Mouse (Mus musculus): ENCODE data around the gene Gm10424.
"Not testable (repeated sequence)": the region's sequence is repeated elsewhere in the genome, so short reads cannot be mapped to it uniquely, and the experiment has no call there.

Gm10424 gene

DNA sequence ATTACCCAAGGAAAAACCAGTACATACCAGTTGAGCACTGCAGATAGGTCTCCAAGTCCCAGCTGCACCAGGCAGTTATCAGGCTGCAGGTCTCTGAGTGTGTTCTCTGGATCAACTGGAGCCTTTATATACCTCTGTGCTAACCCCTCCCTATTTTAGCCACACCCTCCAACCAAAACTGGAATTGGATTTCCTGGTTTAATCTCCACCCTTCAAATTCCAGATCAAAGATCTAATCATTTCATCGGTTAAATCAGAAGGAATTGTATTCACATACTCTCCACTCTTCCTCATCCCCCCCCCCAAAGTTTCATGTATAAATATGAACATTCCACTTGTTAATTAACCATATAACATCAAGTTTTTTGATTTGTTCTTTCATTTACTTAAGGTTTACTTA, at the start of gene Gm10424:
Gene Gm10424 (minus strand): TSS at position 101 of the 400 bp plus-strand sequence.
- not testable (repeated sequence) for DNase-seq

DNA sequence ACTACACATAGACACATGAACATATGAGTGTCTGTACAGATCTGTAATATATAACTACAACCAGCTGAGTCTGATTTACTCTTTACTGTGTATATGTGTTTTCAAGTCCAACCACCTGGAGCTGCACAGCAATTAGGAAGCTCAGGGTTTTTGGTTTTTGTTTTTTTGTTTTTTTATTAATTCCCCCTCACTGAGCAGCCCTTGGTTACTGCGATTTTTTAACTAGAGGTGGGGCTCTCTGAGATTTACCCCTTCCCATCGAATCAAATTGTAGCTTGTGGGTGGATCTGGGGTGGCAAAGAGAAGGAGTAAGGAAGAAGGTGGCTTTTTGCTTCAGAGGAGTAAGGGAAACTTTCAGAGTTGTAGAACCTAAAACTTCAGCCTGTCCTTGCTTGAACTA, 33.0 kb upstream of the Gm10424 start, which contains the start of gene Gm3259:
Gene Gm3259 (plus strand): TSS at position 301 of the 400 bp plus-strand sequence.
- not testable (repeated sequence) for DNase-seq
